Mouse (Mus musculus) liver, embryonic 16.5 days (tissue): ENCODE measurements around the gene Jhy. TPM values are rescaled to one million over a fixed set of nuclear protein-coding genes. Genes with fewer than 3 reads are reported as not detected.

Experiments used
- ATAC-seq: fragments of 200-750 bp; cut with Nextera tagmentation; 2 replicates; pipeline ENCODE4 v1.8.0; 2017; ENCODE audit warnings: low read depth, mild to moderate bottlenecking, moderate number of reproducible peaks, moderate library complexity
- H3K27ac ChIP-seq: fragments of 300-500 bp; sonication (generic); 2 replicates; pipeline ENCODE4 v1.5.1; 2014; ENCODE audit warnings: mild to moderate bottlenecking, low read length
- H3K27me3 ChIP-seq: fragments of 300-500 bp; sonication (generic); 2 replicates; pipeline ENCODE4 v1.6.1; 2014; ENCODE audit warnings: low read depth, low read length, mixed read lengths; ENCODE audit not compliant: control insufficient read depth, insufficient read depth
- H3K36me3 ChIP-seq: fragments of 300-500 bp; sonication (generic); 2 replicates; pipeline ENCODE4 v1.6.1; 2014; ENCODE audit warnings: mild to moderate bottlenecking; ENCODE audit not compliant: control insufficient read depth, insufficient read depth
- H3K4me1 ChIP-seq: fragments of 300-500 bp; sonication (generic); 2 replicates; pipeline ENCODE4 v1.6.1; 2014; ENCODE audit warnings: low read depth, low read length, mixed read lengths; ENCODE audit not compliant: control insufficient read depth
- H3K4me2 ChIP-seq: fragments of 300-500 bp; sonication (generic); 2 replicates; pipeline ENCODE4 v1.6.1; 2014; ENCODE audit warnings: low read depth, low read length, mixed read lengths
- H3K4me3 ChIP-seq: fragments of 300-500 bp; sonication (generic); 2 replicates; pipeline ENCODE4 v1.5.1; 2014; ENCODE audit warnings: low read depth, mild to moderate bottlenecking, low read length
- H3K9ac ChIP-seq: fragments of 300-500 bp; sonication (generic); 2 replicates; pipeline ENCODE4 v1.6.1; 2014; ENCODE audit warnings: low read depth, low read length
- H3K9me3 ChIP-seq: fragments of 300-500 bp; sonication (generic); replicated peaks from 2 replicates; pipeline ENCODE4 v1.6.1; 2016; ENCODE audit warnings: low read length; ENCODE audit not compliant: control insufficient read depth
- WGBS: fragments of 180-500 bp; shearing (Covaris S2); extraction: QIAGEN DNeasy Blood & Tissue Kit; methylation state at CpG from one replicate; pipeline ENCODE4 v1.1.7; 2014; ENCODE audit not compliant: insufficient replicate concordance; 5-methylcytosine and 5-hydroxymethylcytosine counted together
- polyA plus RNA-seq: library from polyadenylated mRNA; unstranded; fragments of >200 nt; fragmentation: Nextera tagmentation; extraction: Ambion mirVana; gene quantifications from 2 replicates; pipeline ENCODE4 v1.2.1, GENCODE M21; 2015

Jhy gene
- polyA plus RNA-seq, 1 experiment from 2014 or later, result not detected

- no peak for ATAC-seq
- no peak overlapping the region for H3K9ac ChIP-seq
- H3K4me1 ChIP-seq, result no peaks in the 10 kb centered on the region
- no peaks in the 10 kb centered on the region for H3K9me3 ChIP-seq
- H3K36me3 ChIP-seq, result no peaks in the 10 kb centered on the region
- no peak overlapping the region for H3K4me3 ChIP-seq
- WGBS, result 28% methylated on average over 4 of the region's 4 CpGs
- H3K4me2 ChIP-seq, result no peak overlapping the region
- no peaks in the 10 kb centered on the region for H3K27me3 ChIP-seq
- H3K27ac ChIP-seq, result no peak overlapping the region
These were observed 26.1 kb upstream of the Jhy start for GRCm38 (mm10) chr9:40989940-40990588.

- Histone ChIP-seq H3K4me2 (no peak overlapping the region), H3K9me3 (no peaks in the 10 kb centered on the region), H3K4me1 (no peaks in the 10 kb centered on the region), H3K4me3 (no peak overlapping the region), H3K27ac (no peak overlapping the region), H3K9ac (no peak overlapping the region), H3K36me3 (no peaks in the 10 kb centered on the region), H3K27me3 (no peaks in the 10 kb centered on the region)
- no peak for ATAC-seq
- 59% methylated on average over 3 of the region's 3 CpGs for WGBS
These were observed 20.4 kb upstream of the Jhy start for GRCm38 (mm10) chr9:40984313-40984712.

- Histone ChIP-seq H3K9me3 (no peaks in the 10 kb centered on the region), H3K27ac (no peak overlapping the region), H3K4me3 (no peak overlapping the region), H3K9ac (no peak overlapping the region), H3K27me3 (no peaks in the 10 kb centered on the region), H3K36me3 (no peaks in the 10 kb centered on the region), H3K4me2 (no peak overlapping the region), H3K4me1 (no peaks in the 10 kb centered on the region)
- 61% methylated on average over 3 of the region's 3 CpGs for WGBS
- ATAC-seq, result no peak
These were observed 19.8 kb upstream of the Jhy start for GRCm38 (mm10) chr9:40983758-40984157.

DNA sequence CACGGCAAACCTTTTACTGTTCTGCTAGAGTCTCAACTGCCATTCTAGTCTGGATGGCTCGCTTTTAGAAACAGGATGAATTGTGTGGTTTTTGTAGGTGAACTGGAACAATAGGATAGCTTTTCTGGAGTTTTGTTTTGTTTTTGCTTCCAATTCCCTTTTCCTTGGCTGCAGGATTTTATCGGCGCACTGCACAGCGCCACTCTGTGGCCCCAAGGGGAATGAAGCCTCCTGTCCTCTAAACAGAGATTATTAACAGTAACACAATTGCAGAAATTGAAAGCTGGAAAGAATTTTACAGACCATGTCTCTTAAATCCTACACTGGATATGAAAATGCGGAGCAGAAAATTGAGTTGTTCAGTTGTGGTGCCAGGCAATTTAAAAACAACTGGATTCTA lies 18.6 kb upstream of the Jhy start:
- Histone ChIP-seq H3K4me2 (no peak overlapping the region), H3K36me3 (no peaks in the 10 kb centered on the region), H3K27ac (no peak overlapping the region), H3K27me3 (no peaks in the 10 kb centered on the region), H3K4me3 (no peak overlapping the region), H3K4me1 (no peaks in the 10 kb centered on the region), H3K9ac (no peak overlapping the region), H3K9me3 (no peaks in the 10 kb centered on the region)
- 29% methylated on average over 6 of the region's 6 CpGs for WGBS
- ATAC-seq, result no peak

DNA sequence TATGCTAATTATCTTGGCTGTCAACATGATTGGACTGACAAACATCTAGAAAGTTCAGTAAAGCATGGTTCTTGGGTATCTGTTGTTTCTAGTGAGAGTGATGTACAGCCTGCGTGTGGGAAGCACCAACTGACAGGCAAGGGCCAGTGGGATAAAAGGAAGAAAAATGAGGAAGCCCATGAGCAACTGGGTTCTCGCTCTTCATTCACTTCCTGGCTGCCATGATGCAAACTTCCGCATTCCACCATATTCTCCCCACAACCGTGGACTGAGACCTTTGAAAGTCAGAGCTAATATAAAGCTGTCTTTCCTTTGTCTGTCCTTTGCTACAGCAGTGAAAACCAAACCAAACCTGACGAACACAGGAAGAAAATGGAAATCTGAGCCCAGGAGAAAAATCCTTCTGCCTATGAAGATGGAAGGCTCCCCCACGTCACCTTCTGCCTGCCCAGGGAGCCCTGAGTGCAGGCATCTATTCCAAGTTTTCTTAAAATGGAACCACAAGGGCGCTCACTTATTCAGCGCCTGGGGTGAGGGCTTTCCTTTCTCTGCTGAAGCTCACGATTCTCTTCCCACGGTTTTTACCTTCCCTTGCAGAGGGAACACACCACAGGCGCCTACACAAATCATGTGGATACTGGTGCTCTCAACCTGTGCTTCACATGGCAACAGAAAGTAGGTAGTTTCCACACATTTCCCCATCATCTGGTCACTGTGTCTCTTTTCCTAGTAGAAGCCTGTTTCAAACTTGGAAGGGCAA lies 10.3 kb upstream of the Jhy start:
- no peak overlapping the region for H3K4me2 ChIP-seq
- ATAC-seq, result no peak
- WGBS, result 55% methylated on average over 11 of the region's 11 CpGs
- H3K9me3 ChIP-seq, result no peaks in the 10 kb centered on the region
- no peak overlapping the region for H3K4me3 ChIP-seq
- H3K4me1 ChIP-seq, result no peaks in the 10 kb centered on the region
- H3K27me3 ChIP-seq, result no peaks in the 10 kb centered on the region
- H3K9ac ChIP-seq, result no peak overlapping the region
- no peak overlapping the region for H3K27ac ChIP-seq
- H3K36me3 ChIP-seq, result no peaks in the 10 kb centered on the region

DNA sequence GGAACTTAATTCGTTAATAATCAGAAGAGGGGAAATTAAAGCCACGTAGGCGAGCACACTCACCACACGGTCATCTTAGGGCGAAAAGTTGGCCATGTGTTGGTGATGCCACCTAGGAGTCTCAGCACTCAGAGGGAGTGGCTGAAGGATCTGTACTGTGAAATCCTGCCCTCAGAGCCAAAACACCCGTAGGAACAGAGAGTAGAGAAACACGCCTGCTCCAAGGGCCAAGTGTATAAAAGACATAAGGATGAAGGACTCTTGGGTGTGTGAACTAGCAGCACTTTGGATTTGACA lies 448 bp upstream of the Jhy start:
- Histone ChIP-seq H3K4me3 (no peak overlapping the region), H3K9ac (no peak overlapping the region), H3K9me3 (no peaks in the 10 kb centered on the region), H3K4me1 (no peaks in the 10 kb centered on the region), H3K36me3 (no peaks in the 10 kb centered on the region), H3K27me3 (peaks cover 30% of the 10 kb centered on the region), H3K4me2 (no peak overlapping the region), H3K27ac (no peak overlapping the region)
- no peak for ATAC-seq
- 23% methylated on average over 7 of the region's 7 CpGs for WGBS

DNA sequence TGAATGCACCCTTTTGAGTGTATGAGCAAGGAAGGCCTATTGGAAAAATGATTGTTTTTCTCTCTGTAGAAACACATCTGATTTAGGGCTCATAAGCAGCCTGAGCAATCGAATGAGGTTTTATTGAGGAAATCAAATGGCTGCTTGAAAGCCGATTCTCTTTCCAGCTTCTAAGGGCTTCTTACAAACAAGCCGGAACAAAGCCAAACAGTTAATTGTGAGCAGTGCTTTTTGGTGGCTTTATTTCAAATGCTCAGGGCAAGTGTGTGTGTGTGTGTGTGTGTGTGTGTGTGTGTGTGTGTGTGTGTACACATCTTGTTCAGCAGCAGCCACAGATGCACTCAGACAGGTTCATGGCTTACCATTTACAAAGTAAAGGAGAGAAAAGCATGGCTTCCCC lies 2.5 kb downstream of the Jhy start:
- Histone ChIP-seq H3K4me2 (no peak overlapping the region), H3K27me3 (peaks cover 30% of the 10 kb centered on the region), H3K4me1 (no peaks in the 10 kb centered on the region), H3K36me3 (no peaks in the 10 kb centered on the region), H3K4me3 (no peak overlapping the region), H3K27ac (no peak overlapping the region), H3K9ac (no peak overlapping the region), H3K9me3 (no peaks in the 10 kb centered on the region)
- no peak for ATAC-seq
- WGBS, result 57% methylated on average over 3 of the region's 3 CpGs

DNA sequence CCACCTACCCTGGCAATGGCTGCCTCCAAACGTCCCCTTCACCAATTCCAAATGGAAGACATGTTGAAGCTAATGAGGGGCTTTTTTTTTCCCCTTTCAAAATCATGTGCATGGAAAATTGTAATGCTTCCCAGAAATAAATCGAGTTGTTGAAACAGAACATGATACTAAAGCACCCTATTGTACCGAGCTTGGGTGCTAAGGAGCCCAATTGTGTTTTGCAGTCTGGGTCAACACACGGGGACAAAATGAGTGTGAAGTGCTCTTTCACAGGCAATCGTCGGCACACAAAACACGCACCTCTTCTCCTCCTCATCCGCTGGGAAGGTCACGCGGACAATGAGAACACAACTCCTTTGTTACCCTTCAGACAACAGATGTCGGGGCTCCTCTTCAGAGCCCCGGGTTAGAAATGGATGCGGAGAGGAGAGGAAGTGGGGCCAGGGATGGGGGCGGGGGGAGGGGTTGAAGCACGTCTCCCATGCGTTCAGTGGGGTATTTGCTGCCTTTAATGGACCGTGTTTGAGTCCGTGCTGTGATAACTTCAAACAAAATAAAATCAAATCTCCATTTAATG lies 14.8 kb downstream of the Jhy start:
- Histone ChIP-seq H3K27me3 (no peaks in the 10 kb centered on the region), H3K9ac (no peak overlapping the region), H3K36me3 (no peaks in the 10 kb centered on the region), H3K4me1 (no peaks in the 10 kb centered on the region), H3K27ac (no peak overlapping the region), H3K4me2 (no peak overlapping the region), H3K9me3 (no peaks in the 10 kb centered on the region), H3K4me3 (no peak overlapping the region)
- WGBS, result 53% methylated on average over 18 of the region's 18 CpGs
- no peak for ATAC-seq

- no peaks in the 10 kb centered on the region for H3K9me3 ChIP-seq
- no peak overlapping the region for H3K4me2 ChIP-seq
- H3K27ac ChIP-seq, result no peak overlapping the region
- no peak overlapping the region for H3K4me3 ChIP-seq
- H3K36me3 ChIP-seq, result no peaks in the 10 kb centered on the region
- no peak overlapping the region for H3K9ac ChIP-seq
- ATAC-seq, result no peak
- 73% methylated on average over 6 of the region's 6 CpGs for WGBS
- H3K27me3 ChIP-seq, result no peaks in the 10 kb centered on the region
- no peaks in the 10 kb centered on the region for H3K4me1 ChIP-seq
These were observed 15.4 kb downstream of the Jhy start for GRCm38 (mm10) chr9:40948473-40948872.
